Mouse (Mus musculus) ES-E14 (cell line): ENCODE measurements around the gene Lhx5. TPM values are rescaled to one million over a fixed set of nuclear protein-coding genes. Genes with fewer than 3 reads are reported as not detected.
A peak's percentile ranks its signal among the peaks of the same experiment; 100 is the strongest.

Experiments used
- DNase-seq: peaks from one replicate; pipeline ENCODE4 v3.0.0-alpha.2; 2013; ENCODE audit warnings: low read depth, low spot score
- H3K27ac ChIP-seq: 2 replicates; pipeline ENCODE4 v1.5.1; 2012; ENCODE audit warnings: low read depth, mild to moderate bottlenecking, low read length, moderate library complexity, mixed read lengths; ENCODE audit not compliant: poor library complexity, insufficient read depth, severe bottlenecking
- H3K36me3 ChIP-seq: 2 replicates; pipeline ENCODE4 v1.6.1; 2012; ENCODE audit warnings: mild to moderate bottlenecking, low read length, moderate library complexity, mixed read lengths; ENCODE audit not compliant: control insufficient read depth, poor library complexity, insufficient read depth, severe bottlenecking
- H3K4me1 ChIP-seq, 2 experiments: fragments of 150-350 bp in 1 of 2; sonication (generic) in 1 of 2; 2 replicates each; pipeline ENCODE4 v1.6.1; 2012; ENCODE audit warnings: low read length in 2 of 2, mild to moderate bottlenecking in 1 of 2, mixed read lengths in 1 of 2; ENCODE audit not compliant: control insufficient read depth in 2 of 2, insufficient read depth in 2 of 2, poor library complexity in 1 of 2
- H3K4me3 ChIP-seq, 2 experiments: fragments of 150-350 bp in 1 of 2; sonication (generic) in 1 of 2; 2 replicates each; pipeline ENCODE4 v1.5.1; 2012; ENCODE audit warnings: low read length in 2 of 2, low read depth in 1 of 2, mild to moderate bottlenecking in 1 of 2, mixed read lengths in 1 of 2; ENCODE audit not compliant: insufficient read depth in 1 of 2, poor library complexity in 1 of 2, severe bottlenecking in 1 of 2
- H3K9ac ChIP-seq: 2 replicates; pipeline ENCODE4 v1.6.1; 2012; ENCODE audit warnings: low read depth, mild to moderate bottlenecking, low read length, mixed read lengths; ENCODE audit not compliant: poor library complexity, insufficient read depth, severe bottlenecking
- H3K9me3 ChIP-seq: fragments of 150-350 bp; sonication (generic); 2 replicates; pipeline ENCODE4 v1.6.1; 2012; ENCODE audit warnings: low read depth, mild to moderate bottlenecking, low read length; ENCODE audit not compliant: control insufficient read depth, insufficient read depth
- CHD2 ChIP-seq: IDR thresholded peaks from 2 replicates; pipeline ENCODE4 v1.6.1; 2014; ENCODE audit warnings: mild to moderate bottlenecking, low read depth, low read length, inconsistent platforms
- HCFC1 ChIP-seq: IDR thresholded peaks from 2 replicates; pipeline ENCODE4 v1.6.1; 2012; ENCODE audit warnings: low read length, inconsistent platforms, borderline replicate concordance; ENCODE audit not compliant: insufficient read depth
- MAFK ChIP-seq: IDR thresholded peaks from 2 replicates; pipeline ENCODE4 v1.6.1; 2014; ENCODE audit warnings: mild to moderate bottlenecking, low read depth, low read length, inconsistent platforms; ENCODE audit not compliant: insufficient read depth
- ZC3H11A ChIP-seq: IDR thresholded peaks from 2 replicates; pipeline ENCODE4 v1.6.1; 2012; ENCODE audit warnings: low read depth, mild to moderate bottlenecking, inconsistent platforms, low read length, borderline replicate concordance
- ZNF384 ChIP-seq: IDR thresholded peaks from 2 replicates; pipeline ENCODE4 v1.6.1; 2012; ENCODE audit warnings: low read depth, low read length, inconsistent platforms
- in situ Hi-C, 2 experiments: fragments of 600-800 bp; cut with MboI; formaldehyde crosslinking; loops; one replicate each; pipeline ENCODE4 v1.15.1; 2025; ENCODE audit warnings: low sequenced_read_pairs in 2 of 2, inconsistent platforms in 1 of 2; ENCODE audit not compliant: unreplicated experiment in 2 of 2
- total RNA-seq: library from RNA; depleted of rRNA; stranded (reverse); fragments of 300-350 nt; gene quantifications from 2 replicates; pipeline ENCODE4 v1.2.3, GENCODE M21; 2012

The Lhx5 gene
- total RNA-seq, 1 experiment, result 0.13 TPM

DNA sequence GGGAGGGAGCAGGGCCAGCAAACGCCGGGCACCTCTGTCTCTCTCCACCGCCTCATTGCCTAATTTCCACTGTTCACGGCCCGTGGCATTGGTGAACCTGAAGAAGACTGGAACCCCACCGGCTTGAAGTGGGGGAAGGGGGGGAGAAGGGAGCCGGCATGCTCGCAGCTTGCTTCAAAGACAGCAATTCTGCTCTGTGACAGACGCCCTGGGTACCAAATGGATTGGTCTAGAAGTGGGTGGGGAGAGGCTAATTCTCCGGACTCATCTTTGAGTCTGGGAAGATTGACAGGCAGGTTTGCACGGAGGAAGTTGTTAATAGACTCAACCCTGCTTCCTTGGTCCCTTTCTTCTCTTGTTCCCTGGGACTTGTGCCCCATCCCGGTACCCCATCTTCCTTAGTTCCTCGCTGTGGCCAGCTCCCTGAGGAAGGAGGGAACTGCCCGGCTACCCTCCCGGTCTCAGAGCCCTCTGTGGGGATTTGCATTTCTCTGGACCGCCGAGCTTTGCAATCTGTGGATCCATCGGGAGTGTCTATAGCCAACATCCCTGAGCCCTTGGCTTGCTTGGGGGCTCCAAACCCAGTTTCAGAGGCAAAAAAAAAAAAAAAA is 5.5 kb downstream of the Lhx5 start:
- peaks cover 0 to 3% of the 10 kb centered on the region in 2 experiments; a peak in 1 of 4 replicates for H3K4me1 ChIP-seq
- TF ChIP-seq HCFC1, result no peak
- no peak for TF ChIP-seq ZNF384
- no peak for TF ChIP-seq ZC3H11A
- no peak for TF ChIP-seq CHD2
- TF ChIP-seq MAFK, result no peak
- in situ Hi-C loops, result loop anchor here in 1 of 2 experiments (10.0 kb wide), 1 partner anchor 632 kb away; no protein-coding TSS in a partner anchor
- no peaks in the 10 kb centered on the region for H3K9me3 ChIP-seq
- H3K9ac ChIP-seq, result no peak overlapping the region
- H3K4me3 ChIP-seq, result no peak overlapping the region; a peak in 2 of 4 replicates
- no peak overlapping the region for H3K27ac ChIP-seq
- DNase-seq, result no peak
- H3K36me3 ChIP-seq, result no peaks in the 10 kb centered on the region

DNA sequence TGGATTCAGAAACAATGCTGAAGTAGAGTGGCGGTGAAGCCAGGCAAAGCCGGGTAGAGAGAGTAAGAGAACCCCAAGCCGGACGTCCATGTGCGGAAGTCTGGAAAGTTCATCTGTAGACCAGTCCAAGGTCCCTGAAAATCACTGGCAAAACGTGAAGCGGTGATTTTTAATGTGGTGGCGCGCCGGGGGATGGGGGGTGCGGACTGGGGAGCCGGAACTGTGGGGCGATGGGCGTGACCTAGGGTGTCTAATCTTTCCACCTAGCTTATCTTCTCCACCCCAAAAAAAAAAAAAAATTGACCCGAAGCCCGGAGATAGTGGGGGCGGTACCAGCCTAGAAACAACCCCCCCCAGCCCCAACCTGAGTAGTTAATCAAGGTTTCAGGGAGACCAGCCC is 6.0 kb downstream of the Lhx5 start:
- Histone ChIP-seq H3K9me3 (no peaks in the 10 kb centered on the region), H3K36me3 (no peaks in the 10 kb centered on the region), H3K27ac (no peak overlapping the region), H3K4me3 (peak overlapping the region in 1 of 2 experiments; percentile 14; a peak in 2 of 4 replicates), H3K4me1 (peaks cover 0 to 3% of the 10 kb centered on the region in 2 experiments; a peak in 1 of 4 replicates), H3K9ac (no peak overlapping the region)
- DNase-seq, result no peak
- no peak for TF ChIP-seq CHD2
- TF ChIP-seq HCFC1, result no peak
- TF ChIP-seq MAFK, result no peak
- TF ChIP-seq ZNF384, result peak; percentile 87
- in situ Hi-C loops, result loop anchor here in 1 of 2 experiments (10.0 kb wide), 1 partner anchor 633 kb away; no protein-coding TSS in a partner anchor

DNA sequence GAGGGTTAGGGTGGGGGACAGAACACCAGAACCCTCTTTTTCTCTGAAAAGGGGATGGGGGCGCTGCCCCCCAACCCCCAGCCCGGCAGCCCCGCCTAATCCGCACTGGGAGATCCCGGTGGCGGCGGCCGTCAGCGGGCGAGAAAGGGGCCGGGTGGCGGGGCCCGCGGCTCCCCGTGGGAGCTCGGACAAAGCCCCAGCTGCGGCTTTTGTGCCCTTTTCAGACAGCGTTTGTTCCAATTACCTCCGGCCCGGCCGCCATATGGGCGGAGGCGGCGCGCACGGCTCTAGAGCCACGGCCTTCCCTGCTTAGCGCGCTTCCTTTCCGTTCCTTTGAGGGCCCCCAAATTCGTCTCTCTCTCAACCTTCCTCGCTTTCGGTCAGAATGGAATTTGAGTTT is 6.5 kb downstream of the Lhx5 start:
- Histone ChIP-seq H3K4me3 (peak overlapping the region; percentile 9 to 14; a peak in 2 of 4 replicates), H3K4me1 (peaks cover 0 to 3% of the 10 kb centered on the region in 2 experiments; a peak in 1 of 4 replicates), H3K9ac (no peak overlapping the region; the same call in 1 of the 2 replicates), H3K9me3 (no peaks in the 10 kb centered on the region), H3K27ac (no peak overlapping the region), H3K36me3 (no peaks in the 10 kb centered on the region)
- in situ Hi-C loops, result loop anchor here in 1 of 2 experiments (10.0 kb wide), 1 partner anchor 633 kb away; no protein-coding TSS in a partner anchor
- TF ChIP-seq CHD2 (no peak), HCFC1 (no peak), ZC3H11A (no peak), MAFK (no peak), ZNF384 (no peak)
- DNase-seq, result no peak

DNA sequence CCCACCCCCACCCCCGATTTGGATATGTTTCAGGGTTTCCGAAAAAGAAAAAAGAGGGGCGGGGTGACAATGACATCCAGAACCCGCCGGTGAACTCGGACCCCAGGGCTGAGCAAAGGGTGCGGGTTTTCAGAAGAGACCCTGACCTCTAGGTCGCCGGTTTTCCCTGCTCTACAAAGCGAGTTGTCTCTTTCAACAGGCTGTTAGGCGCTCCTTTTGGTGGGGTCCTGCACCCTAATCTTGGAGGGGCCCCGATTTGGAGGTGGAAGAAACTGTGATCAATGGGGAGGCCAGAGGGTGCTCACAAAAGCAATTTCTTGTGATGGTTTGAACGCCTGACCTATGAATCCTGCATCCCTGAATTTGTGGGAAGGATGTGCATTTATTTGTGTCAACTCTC is 7.0 kb downstream of the Lhx5 start:
- no peak overlapping the region for H3K27ac ChIP-seq
- no peak overlapping the region; a peak in 1 of 4 replicates for H3K4me3 ChIP-seq
- in situ Hi-C loops, result loop anchor here in 1 of 2 experiments (10.0 kb wide), 1 partner anchor 634 kb away; no protein-coding TSS in a partner anchor
- no peaks in the 10 kb centered on the region for H3K9me3 ChIP-seq
- no peaks in the 10 kb centered on the region for H3K36me3 ChIP-seq
- H3K9ac ChIP-seq, result no peak overlapping the region
- no peak for DNase-seq
- peaks cover 0 to 3% of the 10 kb centered on the region in 2 experiments; a peak in 1 of 4 replicates for H3K4me1 ChIP-seq
- TF ChIP-seq ZNF384 (no peak), HCFC1 (no peak), ZC3H11A (no peak)
